Mouse (Mus musculus) liver, embryonic 14.5 days (tissue): Measurements from ENCODE around the gene Cdc42ep4. TPM values are rescaled to one million over a fixed set of nuclear protein-coding genes. Genes with fewer than 3 reads are reported as not detected.

Source experiments
- ATAC-seq: fragments of 200-750 bp; cut with Nextera tagmentation; 2 replicates; pipeline ENCODE4 v1.8.0; 2017; ENCODE audit warnings: moderate number of reproducible peaks, mild to moderate bottlenecking, moderate library complexity; ENCODE audit not compliant: insufficient read depth
- DNase-seq, 3 experiments: peaks; one replicate each; pipeline ENCODE4 v3.0.0-alpha.2; 2012 to 2013; ENCODE audit warnings: low read depth in 3 of 3, low spot score in 3 of 3
- H3K27ac ChIP-seq: fragments of 300-500 bp; sonication (generic); 2 replicates; pipeline ENCODE4 v1.5.1; 2014; ENCODE audit warnings: moderate library complexity, mild to moderate bottlenecking, control low read depth, inconsistent platforms
- H3K27me3 ChIP-seq: fragments of 300-500 bp; sonication (generic); 2 replicates; pipeline ENCODE4 v1.6.1; 2014; ENCODE audit warnings: mild to moderate bottlenecking, low read length, moderate library complexity; ENCODE audit not compliant: control insufficient read depth, insufficient read depth
- H3K36me3 ChIP-seq: fragments of 300-500 bp; sonication (generic); replicated peaks from 2 replicates; pipeline ENCODE4 v1.6.1; 2014; ENCODE audit warnings: low read depth; ENCODE audit not compliant: control insufficient read depth, insufficient read depth
- H3K4me1 ChIP-seq, 2 experiments: fragments of 200-500 bp in 1 of 2; fragments of 300-500 bp in 1 of 2; sonication (generic) in 1 of 2; replicated peaks; 2 replicates each; pipeline ENCODE4 v1.6.1; 2012 to 2014; ENCODE audit warnings: antibody characterized with exemption in 1 of 2, inconsistent platforms in 1 of 2, low read length in 1 of 2; ENCODE audit not compliant: control insufficient read depth in 2 of 2, insufficient read depth in 2 of 2
- H3K4me2 ChIP-seq: fragments of 300-500 bp; sonication (generic); 2 replicates; pipeline ENCODE4 v1.6.1; 2014; ENCODE audit warnings: low read depth, mild to moderate bottlenecking, control low read depth, moderate library complexity
- H3K4me3 ChIP-seq, 2 experiments: fragments of 200-500 bp in 1 of 2; fragments of 300-500 bp in 1 of 2; sonication (generic) in 1 of 2; 2 replicates each; pipeline ENCODE4 v1.5.1; 2012 to 2014; ENCODE audit warnings: low read depth in 2 of 2, low read length in 2 of 2, mild to moderate bottlenecking in 2 of 2, control low read depth in 1 of 2, inconsistent platforms in 1 of 2, moderate library complexity in 1 of 2; ENCODE audit not compliant: insufficient read depth in 1 of 2
- H3K9ac ChIP-seq: fragments of 300-500 bp; sonication (generic); replicated peaks from 2 replicates; pipeline ENCODE4 v1.6.1; 2014; ENCODE audit warnings: mild to moderate bottlenecking, control low read depth, moderate library complexity
- H3K9me3 ChIP-seq: fragments of 300-500 bp; sonication (generic); 2 replicates; pipeline ENCODE4 v1.6.1; 2016; ENCODE audit warnings: low read length, mixed read lengths; ENCODE audit not compliant: control insufficient read depth
- CTCF ChIP-seq: IDR thresholded peaks from 2 replicates; pipeline ENCODE4 v1.5.1; 2016; ENCODE audit warnings: antibody characterized with exemption, low read depth, control low read depth
- EP300 ChIP-seq: IDR thresholded peaks from 2 replicates; pipeline ENCODE4 v1.6.1; 2016; ENCODE audit warnings: antibody characterized with exemption, low read depth
- WGBS: fragments of 180-500 bp; shearing (Covaris S2); extraction: QIAGEN DNeasy Blood & Tissue Kit; methylation state at CpG from one replicate; pipeline ENCODE4 v1.1.7; 2014; ENCODE audit not compliant: insufficient replicate concordance; 5-methylcytosine and 5-hydroxymethylcytosine counted together
- polyA plus RNA-seq, 2 experiments: library from polyadenylated mRNA; depleted of rRNA in 1 of 2; stranded (reverse) in 1 of 2; unstranded in 1 of 2; fragments of >200 nt; fragmentation: Nextera tagmentation in 1 of 2; extraction: Ambion mirVana in 1 of 2; gene quantifications; 2 replicates each; pipeline versions ENCODE4 v1.2.1 to v1.2.3; 2012 to 2014

Cdc42ep4 gene
- polyA plus RNA-seq (2012; rRNA removed) (8.7 and 9.0 TPM in 2 replicates), polyA plus RNA-seq (2014; fragmentation: Nextera tagmentation; extraction: Ambion mirVana) (10.0 and 10.7 TPM in 2 replicates)

GRCm38 (mm10) chr11:113751484-113752084 lies at the start of gene Cdc42ep4:
Cdc42ep4 (minus strand) TSS chr11:113751881.
- H3K4me3 ChIP-seq = peak within 1 kb of the TSS; percentile 70 to 89
- DNase-seq (peak; percentile 89 to 91 (median 91)), ATAC-seq (peak; percentile 74)
- no peaks in the 10 kb centered on the region for H3K27me3 ChIP-seq
- H3K9ac ChIP-seq = peak within 1 kb of the TSS; percentile 88
- H3K4me2 ChIP-seq = peak within 1 kb of the TSS; percentile 99
- H3K9me3 ChIP-seq = no peaks in the 10 kb centered on the region
- peaks cover 3% of the 10 kb centered on the region; the same call in 1 of the 2 replicates for H3K36me3 ChIP-seq
- peaks cover 27 to 29% of the 10 kb centered on the region in 2 experiments for H3K4me1 ChIP-seq
- H3K27ac ChIP-seq = peak within 1 kb of the TSS; percentile 82
- under 1% methylated on average over 44 of the region's 44 CpGs for WGBS
- TF ChIP-seq CTCF = no peak
- no peak for TF ChIP-seq EP300

- H3K9ac ChIP-seq = no peak overlapping the region
- H3K36me3 ChIP-seq = no peaks in the 10 kb centered on the region
- DNase-seq = no peak
- 82% methylated on average over 12 of the region's 12 CpGs for WGBS
- H3K4me2 ChIP-seq = no peak overlapping the region
- TF ChIP-seq EP300 = no peak
- no peak for TF ChIP-seq CTCF
- H3K27me3 ChIP-seq = peaks cover 4% of the 10 kb centered on the region; the same call in 1 of the 2 replicates
- ATAC-seq = no peak
- no peak overlapping the region for H3K4me3 ChIP-seq
- H3K4me1 ChIP-seq = peaks cover 15 to 41% of the 10 kb centered on the region in 2 experiments
- H3K27ac ChIP-seq = no peak overlapping the region
- no peaks in the 10 kb centered on the region for H3K9me3 ChIP-seq
These were observed 48.3 kb upstream of the Cdc42ep4 start for GRCm38 (mm10) chr11:113800026-113800425.

GRCm38 (mm10) chr11:113799041-113799447 lies 47.4 kb upstream of the Cdc42ep4 start:
- H3K27me3 ChIP-seq = peaks cover 4% of the 10 kb centered on the region; the same call in 1 of the 2 replicates
- H3K4me3 ChIP-seq = no peak overlapping the region
- peak overlapping the region; percentile 27; the same call in 1 of the 2 replicates for H3K27ac ChIP-seq
- WGBS = 30% methylated on average over 14 of the region's 14 CpGs
- H3K9me3 ChIP-seq = no peaks in the 10 kb centered on the region
- ATAC-seq = peak; percentile 88
- H3K4me2 ChIP-seq = peak overlapping the region; percentile 50
- no peak overlapping the region for H3K9ac ChIP-seq
- no peaks in the 10 kb centered on the region for H3K36me3 ChIP-seq
- peak; percentile 69 to 73 (median 70) for DNase-seq
- TF ChIP-seq CTCF = no peak
- TF ChIP-seq EP300 = peak; percentile 85
- peaks cover 15 to 41% of the 10 kb centered on the region in 2 experiments for H3K4me1 ChIP-seq

GRCm38 (mm10) chr11:113798011-113798410 lies 46.3 kb upstream of the Cdc42ep4 start:
- no peak for TF ChIP-seq EP300
- TF ChIP-seq CTCF = no peak
- H3K9ac ChIP-seq = no peak overlapping the region
- ATAC-seq (no peak), DNase-seq (no peak)
- H3K27ac ChIP-seq = no peak overlapping the region
- WGBS = 58% methylated on average over 6 of the region's 6 CpGs
- peaks cover 1% of the 10 kb centered on the region; the same call in 1 of the 2 replicates for H3K27me3 ChIP-seq
- peaks cover 15 to 37% of the 10 kb centered on the region in 2 experiments for H3K4me1 ChIP-seq
- H3K4me3 ChIP-seq = no peak overlapping the region
- no peaks in the 10 kb centered on the region for H3K36me3 ChIP-seq
- no peak overlapping the region for H3K4me2 ChIP-seq
- no peaks in the 10 kb centered on the region for H3K9me3 ChIP-seq

- WGBS = 59% methylated on average over 19 of the region's 19 CpGs
- Histone ChIP-seq H3K4me1 (peaks cover 15 to 36% of the 10 kb centered on the region in 2 experiments), H3K4me3 (no peak overlapping the region), H3K36me3 (no peaks in the 10 kb centered on the region), H3K27ac (no peak overlapping the region), H3K9ac (no peak overlapping the region), H3K9me3 (no peaks in the 10 kb centered on the region), H3K4me2 (no peak overlapping the region), H3K27me3 (no peaks in the 10 kb centered on the region; the same call in 1 of the 2 replicates)
- TF ChIP-seq EP300 (no peak), CTCF (no peak)
- DNase-seq = no peak
- ATAC-seq = no peak
These were observed 45.6 kb upstream of the Cdc42ep4 start for GRCm38 (mm10) chr11:113797014-113797983.
